Mouse (Mus musculus) MEL (cell line): ENCODE measurements around the gene Hspb1. TPM values are rescaled to one million over a fixed set of nuclear protein-coding genes. Genes with fewer than 3 reads are reported as not detected.

Experiments
- DNase-seq: peaks from one replicate; pipeline ENCODE4 v3.0.0; 2011; ENCODE audit warnings: low read depth, low spot score
- H3K27ac ChIP-seq: 2 replicates; pipeline ENCODE4 v1.5.1; 2012; ENCODE audit warnings: low read depth, mild to moderate bottlenecking, control low read depth, low read length, moderate library complexity; ENCODE audit not compliant: control insufficient read depth
- H3K27me3 ChIP-seq, 2 experiments: fragments of 150-350 bp in 1 of 2; sonication (generic) in 1 of 2; 2 replicates each; pipeline ENCODE4 v1.6.1; 2012; ENCODE audit warnings: low read length in 2 of 2, mild to moderate bottlenecking in 2 of 2, improper control_type of control experiment in 1 of 2, moderate library complexity in 1 of 2; ENCODE audit not compliant: insufficient read depth in 2 of 2, control insufficient read depth in 1 of 2
- H3K36me3 ChIP-seq, 2 experiments: 2 replicates each; pipeline ENCODE4 v1.6.1; 2012 to 2014; ENCODE audit warnings: low read length in 2 of 2, improper control_type of control experiment in 1 of 2, inconsistent platforms in 1 of 2, mild to moderate bottlenecking in 1 of 2; ENCODE audit not compliant: insufficient read depth in 2 of 2, control insufficient read depth in 1 of 2
- H3K4me1 ChIP-seq, 2 experiments: fragments of 150-350 bp in 1 of 2; sonication (generic) in 1 of 2; 2 replicates each; pipeline ENCODE4 v1.6.1; 2012; ENCODE audit warnings: low read length in 2 of 2, improper control_type of control experiment in 1 of 2, mild to moderate bottlenecking in 1 of 2; ENCODE audit not compliant: insufficient read depth in 2 of 2, control insufficient read depth in 1 of 2
- H3K4me3 ChIP-seq, 2 experiments: fragments of 150-350 bp in 1 of 2; sonication (generic) in 1 of 2; 2 replicates each; pipeline ENCODE4 v1.5.1; 2012; ENCODE audit warnings: low read depth in 2 of 2, low read length in 2 of 2, mild to moderate bottlenecking in 2 of 2, moderate library complexity in 2 of 2, control low read depth in 1 of 2, improper control_type of control experiment in 1 of 2; ENCODE audit not compliant: control insufficient read depth in 1 of 2, insufficient read depth in 1 of 2
- H3K79me2 ChIP-seq: 2 replicates; pipeline ENCODE4 v1.6.1; 2012; ENCODE audit warnings: mild to moderate bottlenecking, low read length, moderate library complexity; ENCODE audit not compliant: control insufficient read depth, poor library complexity, insufficient read depth
- H3K9ac ChIP-seq: 2 replicates; pipeline ENCODE4 v1.6.1; 2012; ENCODE audit warnings: low read depth, mild to moderate bottlenecking, control low read depth, low read length, moderate library complexity; ENCODE audit not compliant: control insufficient read depth, poor library complexity, severe bottlenecking
- H3K9me3 ChIP-seq: fragments of 150-350 bp; sonication (generic); replicated peaks from 2 replicates; pipeline ENCODE4 v1.6.1; 2012; ENCODE audit warnings: mild to moderate bottlenecking, low read length, improper control_type of control experiment, moderate library complexity; ENCODE audit not compliant: insufficient read depth
- BHLHE40 ChIP-seq: IDR thresholded peaks from 2 replicates; pipeline ENCODE4 v1.6.1; 2012; ENCODE audit warnings: low read depth, mild to moderate bottlenecking, inconsistent platforms, low read length, improper control_type of control experiment, borderline replicate concordance
- CHD1 ChIP-seq: IDR thresholded peaks from 2 replicates; pipeline ENCODE4 v1.6.1; 2012; ENCODE audit warnings: low read depth, mild to moderate bottlenecking, inconsistent platforms, low read length, improper control_type of control experiment
- CHD2 ChIP-seq: IDR thresholded peaks from 2 replicates; pipeline ENCODE4 v1.6.1; 2011; ENCODE audit warnings: low read length, improper control_type of control experiment
- CTCF ChIP-seq, 3 experiments: IDR thresholded peaks in 2 of 3; conservative IDR thresholded peaks in 1 of 3; 2 replicates each; pipeline ENCODE4 v1.5.1; 2011 to 2012; ENCODE audit warnings: low read length in 3 of 3, low read depth in 2 of 3, mild to moderate bottlenecking in 2 of 3, improper control_type of control experiment in 1 of 3, inconsistent platforms in 1 of 3, mixed read lengths in 1 of 3, moderate library complexity in 1 of 3; ENCODE audit not compliant: control insufficient read depth in 1 of 3, insufficient read depth in 1 of 3, poor library complexity in 1 of 3, severe bottlenecking in 1 of 3
- E2F4 ChIP-seq: IDR thresholded peaks from 2 replicates; pipeline ENCODE4 v1.6.1; 2011; ENCODE audit warnings: low read depth, low read length, improper control_type of control experiment, borderline replicate concordance
- ELF1 ChIP-seq: IDR thresholded peaks from 2 replicates; pipeline ENCODE4 v1.6.1; 2014; ENCODE audit warnings: low read depth, mild to moderate bottlenecking, inconsistent platforms, low read length, improper control_type of control experiment, moderate library complexity
- EP300 ChIP-seq, 2 experiments: IDR thresholded peaks; 2 replicates each; pipeline ENCODE4 v1.6.1; 2011; ENCODE audit warnings: improper control_type of control experiment in 2 of 2, low read length in 2 of 2, low read depth in 1 of 2, mild to moderate bottlenecking in 1 of 2
- ETS1 ChIP-seq: IDR thresholded peaks from 2 replicates; pipeline ENCODE4 v1.6.1; 2012; ENCODE audit warnings: low read depth, mild to moderate bottlenecking, inconsistent platforms, low read length, improper control_type of control experiment, moderate library complexity
- GABPA ChIP-seq: IDR thresholded peaks from 2 replicates; pipeline ENCODE4 v1.6.1; 2012; ENCODE audit warnings: low read depth, mild to moderate bottlenecking, inconsistent platforms, low read length, improper control_type of control experiment, moderate library complexity
- GATA1 ChIP-seq: IDR thresholded peaks from 2 replicates; pipeline ENCODE4 v1.6.1; 2011; ENCODE audit warnings: low read depth, low read length, improper control_type of control experiment
- HCFC1 ChIP-seq: IDR thresholded peaks from 2 replicates; pipeline ENCODE4 v1.6.1; 2012; ENCODE audit warnings: low read depth, mild to moderate bottlenecking, inconsistent platforms, low read length, improper control_type of control experiment, moderate library complexity
- JUND ChIP-seq: IDR thresholded peaks from 2 replicates; pipeline ENCODE4 v1.6.1; 2011; ENCODE audit warnings: low read depth, mild to moderate bottlenecking, improper control_type of control experiment, low read length
- KAT2A ChIP-seq: conservative IDR thresholded peaks from 2 replicates; pipeline ENCODE4 v1.6.1; 2012; ENCODE audit warnings: low read depth, low read length, improper control_type of control experiment, inconsistent platforms
- MAFK ChIP-seq: IDR thresholded peaks from 2 replicates; pipeline ENCODE4 v1.6.1; 2011; ENCODE audit warnings: low read depth, mild to moderate bottlenecking, low read length, improper control_type of control experiment, borderline replicate concordance
- MAX ChIP-seq: IDR thresholded peaks from 2 replicates; pipeline ENCODE4 v1.6.1; 2011; ENCODE audit warnings: low read length, improper control_type of control experiment
- MAZ ChIP-seq: IDR thresholded peaks from 2 replicates; pipeline ENCODE4 v1.6.1; 2012; ENCODE audit warnings: low read depth, mild to moderate bottlenecking, inconsistent platforms, low read length, improper control_type of control experiment
- MEF2A ChIP-seq: IDR thresholded peaks from 2 replicates; pipeline ENCODE4 v1.6.1; 2014; ENCODE audit warnings: low read depth, mild to moderate bottlenecking, inconsistent platforms, low read length, improper control_type of control experiment; ENCODE audit not compliant: poor library complexity, insufficient replicate concordance, severe bottlenecking; ENCODE audit errors: extremely low read depth
- MXI1 ChIP-seq: IDR thresholded peaks from 2 replicates; pipeline ENCODE4 v1.6.1; 2011; ENCODE audit warnings: mild to moderate bottlenecking, low read depth, low read length, improper control_type of control experiment
- MYB ChIP-seq: IDR thresholded peaks from 2 replicates; pipeline ENCODE4 v1.6.1; 2011; ENCODE audit warnings: mild to moderate bottlenecking, low read depth, low read length, improper control_type of control experiment
- MYC ChIP-seq: IDR thresholded peaks from 2 replicates; pipeline ENCODE4 v1.6.1; 2011; ENCODE audit warnings: low read depth, mild to moderate bottlenecking, low read length, improper control_type of control experiment, moderate library complexity
- NELFE ChIP-seq: IDR thresholded peaks from 2 replicates; pipeline ENCODE4 v1.6.1; 2011; ENCODE audit warnings: low read depth, low read length, improper control_type of control experiment
- NRF1 ChIP-seq: IDR thresholded peaks from 2 replicates; pipeline ENCODE4 v1.6.1; 2014; ENCODE audit warnings: low read depth, mild to moderate bottlenecking, inconsistent platforms, low read length, improper control_type of control experiment, moderate library complexity; ENCODE audit not compliant: poor library complexity, insufficient read depth, severe bottlenecking
- POLR2A ChIP-seq, 2 experiments: IDR thresholded peaks; 2 replicates each; pipeline ENCODE4 v1.6.1; 2011 to 2012; ENCODE audit warnings: low read length in 2 of 2, mild to moderate bottlenecking in 2 of 2, control low read depth in 1 of 2, improper control_type of control experiment in 1 of 2, low read depth in 1 of 2, moderate library complexity in 1 of 2; ENCODE audit not compliant: control insufficient read depth in 1 of 2, insufficient read depth in 1 of 2, poor library complexity in 1 of 2
- POLR2AphosphoS2 ChIP-seq: IDR thresholded peaks from 2 replicates; pipeline ENCODE4 v1.6.1; 2011; ENCODE audit warnings: low read length, improper control_type of control experiment
- POLR2AphosphoS5 ChIP-seq: IDR thresholded peaks from 2 replicates; pipeline ENCODE4 v1.6.1; 2012; ENCODE audit warnings: low read depth, borderline replicate concordance, mild to moderate bottlenecking, inconsistent platforms, low read length, moderate library complexity, mixed read lengths
- RAD21 ChIP-seq: IDR thresholded peaks from 2 replicates; pipeline ENCODE4 v1.6.1; 2011; ENCODE audit warnings: mild to moderate bottlenecking, low read depth, low read length, improper control_type of control experiment
- SIN3A ChIP-seq: IDR thresholded peaks from 2 replicates; pipeline ENCODE4 v1.6.1; 2012; ENCODE audit warnings: low read length, improper control_type of control experiment, inconsistent platforms
- SMC3 ChIP-seq: IDR thresholded peaks from 2 replicates; pipeline ENCODE4 v1.6.1; 2011; ENCODE audit warnings: low read depth, low read length, improper control_type of control experiment
- TAL1 ChIP-seq: IDR thresholded peaks from 2 replicates; pipeline ENCODE4 v1.6.1; 2012; ENCODE audit warnings: mild to moderate bottlenecking, inconsistent platforms, low read length, moderate library complexity, mixed read lengths
- TBP ChIP-seq: IDR thresholded peaks from 2 replicates; pipeline ENCODE4 v1.8.0; 2011; ENCODE audit warnings: low read depth, low read length, improper control_type of control experiment
- TCF12 ChIP-seq: IDR thresholded peaks from 2 replicates; pipeline ENCODE4 v1.6.1; 2014; ENCODE audit warnings: low read depth, mild to moderate bottlenecking, inconsistent platforms, low read length, improper control_type of control experiment, moderate library complexity
- UBTF ChIP-seq: IDR thresholded peaks from 2 replicates; pipeline ENCODE4 v1.6.1; 2012; ENCODE audit warnings: low read depth, mild to moderate bottlenecking, inconsistent platforms, low read length, improper control_type of control experiment, moderate library complexity, borderline replicate concordance; ENCODE audit not compliant: insufficient read depth
- USF2 ChIP-seq, 2 experiments: IDR thresholded peaks; 2 replicates each; pipeline ENCODE4 v1.6.1; 2011 to 2012; ENCODE audit warnings: improper control_type of control experiment in 2 of 2, low read length in 2 of 2, borderline replicate concordance in 1 of 2, inconsistent platforms in 1 of 2, low read depth in 1 of 2, mild to moderate bottlenecking in 1 of 2; ENCODE audit not compliant: insufficient read depth in 1 of 2
- ZC3H11A ChIP-seq: IDR thresholded peaks from 2 replicates; pipeline ENCODE4 v1.6.1; 2012; ENCODE audit warnings: low read depth, mild to moderate bottlenecking, inconsistent platforms, low read length, improper control_type of control experiment
- ZMIZ1 ChIP-seq: IDR thresholded peaks from 2 replicates; pipeline ENCODE4 v1.6.1; 2012; ENCODE audit warnings: low read depth, mild to moderate bottlenecking, inconsistent platforms, low read length, improper control_type of control experiment, moderate library complexity
- ZNF384 ChIP-seq: IDR thresholded peaks from 2 replicates; pipeline ENCODE4 v1.6.1; 2012; ENCODE audit warnings: low read depth, mild to moderate bottlenecking, inconsistent platforms, low read length, improper control_type of control experiment
- polyA plus RNA-seq, 2 experiments: library from polyadenylated mRNA; stranded (reverse) in 1 of 2; unstranded in 1 of 2; fragments of >175 nt in 1 of 2; fragments of >200 nt in 1 of 2; gene quantifications; 2 replicates each; pipeline versions ENCODE4 v1.2.1 to v1.2.4; 2012; ENCODE audit warnings: low replicate concordance in 2 of 2, low read depth in 1 of 2; ENCODE audit not compliant: insufficient read length in 2 of 2, insufficient read depth in 1 of 2, missing spikeins in 1 of 2
- total RNA-seq: library from RNA; depleted of rRNA; stranded (reverse); fragments of 300-350 nt; gene quantifications from 2 replicates; pipeline ENCODE4 v1.2.3, GENCODE M21; 2012

The Hspb1 gene
- total and polyA plus RNA-seq, 3 experiments: not detected

DNA sequence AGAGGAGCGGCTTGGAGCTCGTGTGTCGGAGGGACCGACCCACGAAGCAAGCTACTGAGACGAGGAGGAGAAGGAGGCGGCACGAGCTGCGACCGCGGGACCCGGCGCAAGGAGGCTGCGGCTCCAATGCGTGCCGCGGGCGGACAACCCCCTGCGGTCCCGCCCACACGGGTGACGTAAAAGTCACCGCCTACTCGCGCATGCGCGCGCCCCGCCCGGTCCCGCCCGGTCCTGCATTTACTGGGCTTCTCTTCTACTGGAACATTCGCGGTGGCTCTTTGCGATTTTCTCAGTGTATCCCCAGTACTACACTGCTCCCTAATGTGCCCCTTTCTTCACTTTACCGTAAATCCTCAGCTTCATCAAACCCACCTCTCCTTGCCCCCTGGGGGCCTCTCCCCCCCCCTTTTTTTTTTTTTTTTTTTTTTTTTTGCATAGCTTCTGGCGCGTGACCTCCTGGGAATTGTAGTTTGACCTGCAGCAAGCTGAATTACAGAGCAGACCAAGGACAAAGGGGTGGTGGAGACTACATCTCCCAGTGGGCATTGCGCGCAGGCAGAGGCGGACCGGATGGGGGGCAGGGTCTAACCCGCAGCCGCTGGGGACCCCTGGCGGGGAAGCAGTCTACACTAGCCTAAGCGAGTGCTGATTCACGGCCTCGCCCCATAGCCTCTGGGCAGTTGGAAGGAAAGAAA is 46.9 kb downstream of the Hspb1 start, which contains the start of gene Ywhag:
Ywhag (minus strand) TSS at position 136 of the 695 bp plus-strand sequence.
- Histone ChIP-seq H3K9me3 (no peaks in the 10 kb centered on the region), H3K27ac (peak within 1 kb of the TSS; percentile 97), H3K9ac (peak within 1 kb of the TSS; percentile 97), H3K36me3 (peaks cover 18 to 38% of the 10 kb centered on the region in 2 experiments), H3K27me3 (no peaks in the 10 kb centered on the region), H3K79me2 (peaks cover 45% of the 10 kb centered on the region), H3K4me1 (peaks cover 4 to 26% of the 10 kb centered on the region in 2 experiments), H3K4me3 (peak within 1 kb of the TSS; percentile 78 to 97)
- DNase-seq: peak; percentile 97
- TF ChIP-seq NRF1 (peak; percentile 94), BHLHE40 (0 out of 2 replicates have a peak, but pooled peaks have one; percentile 30), UBTF (no peak), JUND (no peak), TBP (peak; percentile 90), MEF2A (no peak), MAFK (no peak), E2F4 (no peak), GABPA (no peak), RAD21 (no peak), MYC (peak; percentile 73), TCF12 (peak; percentile 70), MYB (no peak), EP300 (IDR thresholded peaks at IDR 0.05; ENCODE audit: low read depth in 1 of 2, low read length in 2 of 2) (peak in 1 of 2 experiments; percentile 23; a peak in 2 of 4 replicates), CHD1 (no peak), ZNF384 (peak; percentile 100), POLR2AphosphoS2 (peak; percentile 98), ZMIZ1 (peak; percentile 98), MAZ (peak; percentile 96), ETS1 (0 out of 2 replicates have a peak, but pooled peaks have one; percentile 1), POLR2AphosphoS5 (0 out of 2 replicates have a peak, but pooled peaks have one; percentile 70), MAX (peak; percentile 78), KAT2A (peak; percentile 80), POLR2A (IDR thresholded peaks at IDR 0.05; ENCODE audit: control insufficient read depth in 1 of 2, insufficient read depth in 1 of 2, low read depth in 1 of 2, low read length in 2 of 2, poor library complexity in 1 of 2) (peak; percentile 91 to 95), MXI1 (peak; percentile 70; the same call in 1 of the 2 replicates), CHD2 (no peak), ELF1 (peak; percentile 45), SMC3 (no peak), TAL1 (no peak), NELFE (peak; percentile 100), SIN3A (peak; percentile 50), ZC3H11A (no peak), CTCF (IDR thresholded peaks at IDR 0.05 in 2 of 3, conservative IDR thresholded peaks at IDR 0.05 in 1 of 3; ENCODE audit: control insufficient read depth in 1 of 3, insufficient read depth in 1 of 3, low read depth in 2 of 3, low read length in 3 of 3, poor library complexity in 1 of 3, severe bottlenecking in 1 of 3) (peak; percentile 29 to 68 (median 61); a peak in 5 of 6 replicates), GATA1 (no peak), USF2 (IDR thresholded peaks at IDR 0.05; ENCODE audit: borderline replicate concordance in 1 of 2, insufficient read depth in 1 of 2, low read depth in 1 of 2, low read length in 2 of 2) (no peak), HCFC1 (peak; percentile 97)
